Mouse (Mus musculus): ENCODE measurements around the gene Gm45711. TPM values are rescaled to one million over a fixed set of nuclear protein-coding genes. Genes with fewer than 3 reads are reported as not detected.
A peak's percentile ranks its signal among the peaks of the same experiment; 100 is the strongest.

The Gm45711 gene
- polyA plus RNA-seq, 1 experiment = not detected

DNA sequence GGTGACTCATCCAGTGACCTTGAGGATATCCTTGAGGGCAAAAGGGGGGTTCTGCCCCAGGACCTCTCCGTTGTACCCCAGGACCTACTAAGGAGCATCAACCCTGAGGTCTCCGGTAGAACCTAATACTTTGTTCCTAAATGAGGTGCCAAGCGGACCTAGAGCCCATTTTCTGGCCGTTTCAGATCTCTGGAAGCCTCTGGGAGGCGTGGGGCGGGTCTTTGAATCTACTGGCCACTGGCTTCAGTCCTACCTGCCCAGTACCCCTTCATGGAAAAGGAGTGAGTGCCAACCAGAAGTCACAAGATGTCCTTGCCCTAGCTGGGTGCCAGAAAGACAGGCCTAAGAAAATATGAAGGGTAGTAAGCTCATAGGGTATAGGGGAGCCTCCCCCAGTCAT is 31.8 kb upstream of the Gm45711 start:
- Histone ChIP-seq H3K27ac (ENCODE audit: insufficient read depth, low read depth, low read length) (peak overlapping the region; percentile 74), H3K4me3 (ENCODE audit: insufficient read depth, low read length) (peak overlapping the region; percentile 80), H3K4me1 (ENCODE audit: control insufficient read depth, insufficient read depth, low read length) (peaks cover 41% of the 10 kb centered on the region)
- TF ChIP-seq CTCF (IDR thresholded peaks at IDR 0.05; ENCODE audit: low read depth, low read length) (no peak), POLR2A (IDR thresholded peaks at IDR 0.05; ENCODE audit: borderline replicate concordance, low read depth, low read length) (no peak)

DNA sequence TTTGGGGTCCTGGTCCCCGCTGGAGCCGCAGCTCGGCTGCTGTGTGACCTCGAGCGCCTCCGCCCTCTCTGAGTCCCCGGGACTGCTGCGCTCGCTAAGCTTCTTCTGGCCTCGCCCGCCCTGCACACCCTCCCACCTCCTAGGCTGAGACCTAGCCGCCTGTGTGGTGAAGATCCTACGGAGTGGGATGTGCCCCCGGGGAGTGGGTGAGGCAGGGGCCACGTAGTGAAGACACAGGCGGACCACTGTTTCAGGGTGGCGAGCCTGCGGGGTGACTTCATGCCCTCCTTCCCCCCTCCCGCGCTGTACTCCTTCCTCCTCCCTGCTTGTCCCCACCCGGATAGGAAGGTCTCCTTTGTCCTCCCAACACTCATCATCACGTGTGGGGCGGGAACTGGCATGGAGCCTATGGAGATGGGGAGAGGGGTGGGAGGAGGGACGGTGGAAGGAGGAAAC is 31.3 kb upstream of the Gm45711 start:
- H3K4me1 ChIP-seq (ENCODE audit: control insufficient read depth, insufficient read depth, low read length) = peaks cover 41% of the 10 kb centered on the region
- H3K4me3 ChIP-seq (ENCODE audit: insufficient read depth, low read length) = peak overlapping the region; percentile 80
- TF ChIP-seq CTCF (IDR thresholded peaks at IDR 0.05; ENCODE audit: low read depth, low read length) (no peak), POLR2A (IDR thresholded peaks at IDR 0.05; ENCODE audit: borderline replicate concordance, low read depth, low read length) (0 out of 2 replicates have a peak, but pooled peaks have one; percentile 0)
- H3K27ac ChIP-seq (ENCODE audit: insufficient read depth, low read depth, low read length) = peak overlapping the region; percentile 98

- Histone ChIP-seq H3K4me1 (ENCODE audit: control insufficient read depth, insufficient read depth, low read length) (peaks cover 41% of the 10 kb centered on the region), H3K4me3 (ENCODE audit: insufficient read depth, low read length) (peak overlapping the region; percentile 80), H3K27ac (ENCODE audit: insufficient read depth, low read depth, low read length) (peak overlapping the region; percentile 98)
- TF ChIP-seq POLR2A (IDR thresholded peaks at IDR 0.05; ENCODE audit: borderline replicate concordance, low read depth, low read length) (no peak), CTCF (IDR thresholded peaks at IDR 0.05; ENCODE audit: low read depth, low read length) (0 out of 2 replicates have a peak, but pooled peaks have one; percentile 21)
Observed at GRCm38 (mm10) chr8:104340233-104341105, 30.6 kb upstream of the Gm45711 start.

DNA sequence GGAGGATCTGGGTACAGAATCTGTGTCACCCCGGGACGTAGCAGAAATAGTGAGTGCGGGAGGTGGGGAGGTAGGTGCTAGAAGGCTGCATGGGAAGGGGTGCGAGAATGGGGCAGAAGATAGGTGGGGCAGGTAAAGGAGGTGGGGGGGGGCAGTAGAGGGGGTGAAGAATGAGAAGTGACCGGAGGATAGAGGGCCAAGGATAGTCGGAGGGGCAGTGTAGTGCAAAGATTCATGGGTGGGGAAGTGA is 30.0 kb upstream of the Gm45711 start:
- peak overlapping the region; percentile 98 for H3K27ac ChIP-seq (ENCODE audit: insufficient read depth, low read depth, low read length)
- H3K4me1 ChIP-seq (ENCODE audit: control insufficient read depth, insufficient read depth, low read length) = peaks cover 41% of the 10 kb centered on the region
- H3K4me3 ChIP-seq (ENCODE audit: insufficient read depth, low read length) = peak overlapping the region; percentile 80
- TF ChIP-seq CTCF (IDR thresholded peaks at IDR 0.05; ENCODE audit: low read depth, low read length) (no peak), POLR2A (IDR thresholded peaks at IDR 0.05; ENCODE audit: borderline replicate concordance, low read depth, low read length) (no peak)

GRCm38 (mm10) chr8:104339229-104339982 is 29.5 kb upstream of the Gm45711 start, which contains the start of gene Cmtm3:
TSS of gene Cmtm3 (plus strand) at chr8:104339410.
- Histone ChIP-seq H3K4me3 (ENCODE audit: insufficient read depth, low read length) (peak within 1 kb of the TSS; percentile 80), H3K27ac (ENCODE audit: insufficient read depth, low read depth, low read length) (peak within 1 kb of the TSS; percentile 98), H3K4me1 (ENCODE audit: control insufficient read depth, insufficient read depth, low read length) (peaks cover 41% of the 10 kb centered on the region)
- no peak for TF ChIP-seq POLR2A (IDR thresholded peaks at IDR 0.05; ENCODE audit: borderline replicate concordance, low read depth, low read length)
- TF ChIP-seq CTCF (IDR thresholded peaks at IDR 0.05; ENCODE audit: low read depth, low read length) = no peak

- TF ChIP-seq POLR2A (IDR thresholded peaks at IDR 0.05; ENCODE audit: borderline replicate concordance, low read depth, low read length) (no peak), CTCF (IDR thresholded peaks at IDR 0.05; ENCODE audit: low read depth, low read length) (no peak)
- H3K4me1 ChIP-seq (ENCODE audit: control insufficient read depth, insufficient read depth, low read length) = peaks cover 37% of the 10 kb centered on the region
- H3K4me3 ChIP-seq (ENCODE audit: insufficient read depth, low read length) = no peak overlapping the region
- no peak overlapping the region for H3K27ac ChIP-seq (ENCODE audit: insufficient read depth, low read depth, low read length)
Observed at GRCm38 (mm10) chr8:104337890-104338289, 28.0 kb upstream of the Gm45711 start.

DNA sequence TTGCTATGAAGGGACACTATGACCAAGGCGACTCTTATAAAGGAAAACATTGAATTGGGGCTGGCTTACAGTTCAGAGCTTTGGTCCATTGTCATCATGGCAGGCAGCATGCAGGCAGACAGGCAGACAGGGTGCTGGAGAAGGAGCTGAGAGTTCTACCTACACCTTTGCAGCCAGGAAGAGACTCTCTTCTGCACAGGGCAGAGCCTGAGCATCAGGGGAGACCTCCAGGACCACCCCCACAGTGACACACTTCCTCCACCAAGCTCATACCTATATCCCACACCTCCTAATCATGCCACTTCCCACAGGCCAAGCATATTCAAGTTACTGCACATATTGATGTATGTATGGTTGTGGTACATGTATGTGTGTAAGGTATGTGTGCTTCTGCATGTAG is 26.9 kb upstream of the Gm45711 start:
- Histone ChIP-seq H3K4me1 (ENCODE audit: control insufficient read depth, insufficient read depth, low read length) (peaks cover 28% of the 10 kb centered on the region), H3K27ac (ENCODE audit: insufficient read depth, low read depth, low read length) (no peak overlapping the region), H3K4me3 (ENCODE audit: insufficient read depth, low read length) (no peak overlapping the region)
- TF ChIP-seq CTCF (IDR thresholded peaks at IDR 0.05; ENCODE audit: low read depth, low read length) (no peak), POLR2A (IDR thresholded peaks at IDR 0.05; ENCODE audit: borderline replicate concordance, low read depth, low read length) (no peak)

GRCm38 (mm10) chr8:104334196-104334595 is 24.3 kb upstream of the Gm45711 start:
- peak overlapping the region; percentile 90 for H3K27ac ChIP-seq (ENCODE audit: insufficient read depth, low read depth, low read length)
- no peak for TF ChIP-seq POLR2A (IDR thresholded peaks at IDR 0.05; ENCODE audit: borderline replicate concordance, low read depth, low read length)
- no peak for TF ChIP-seq CTCF (IDR thresholded peaks at IDR 0.05; ENCODE audit: low read depth, low read length)
- peaks cover 25% of the 10 kb centered on the region for H3K4me1 ChIP-seq (ENCODE audit: control insufficient read depth, insufficient read depth, low read length)
- H3K4me3 ChIP-seq (ENCODE audit: insufficient read depth, low read length) = no peak overlapping the region

GRCm38 (mm10) chr8:104333786-104334185 is 23.9 kb upstream of the Gm45711 start:
- TF ChIP-seq POLR2A (IDR thresholded peaks at IDR 0.05; ENCODE audit: borderline replicate concordance, low read depth, low read length) (no peak), CTCF (IDR thresholded peaks at IDR 0.05; ENCODE audit: low read depth, low read length) (no peak)
- Histone ChIP-seq H3K4me3 (ENCODE audit: insufficient read depth, low read length) (no peak overlapping the region), H3K4me1 (ENCODE audit: control insufficient read depth, insufficient read depth, low read length) (peaks cover 23% of the 10 kb centered on the region), H3K27ac (ENCODE audit: insufficient read depth, low read depth, low read length) (peak overlapping the region; percentile 90)

All from bone marrow macrophage, adult 2 months (primary cell).